Mouse (Mus musculus): ENCODE results near the gene Adamtsl3. TPM values are rescaled to one million over a fixed set of nuclear protein-coding genes. Genes with fewer than 3 reads are reported as not detected.
A peak's percentile ranks its signal among the peaks of the same experiment; 100 is the strongest.

Gene Adamtsl3
- polyA plus RNA-seq, 1 experiment from 2014 or later = 0.36 TPM

DNA sequence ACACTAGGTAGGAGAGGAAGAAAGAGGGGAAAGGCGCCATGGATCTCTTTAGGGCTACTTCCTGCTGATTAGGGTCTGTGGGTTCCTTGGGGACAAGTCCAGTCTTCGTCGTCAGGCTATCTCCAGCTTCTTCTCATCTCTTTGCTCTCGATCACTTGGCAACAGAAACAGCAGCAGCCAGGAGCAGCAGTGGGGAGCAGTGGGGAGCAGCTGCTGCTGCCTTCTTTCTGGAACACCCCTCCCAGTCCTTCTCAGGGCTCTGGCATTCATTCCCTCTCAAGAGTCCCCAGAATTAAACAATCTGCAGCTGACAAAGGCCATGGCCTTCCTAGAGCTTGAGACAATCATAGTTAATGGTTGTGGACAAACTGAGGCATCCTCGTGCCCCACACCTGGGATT, 7.6 kb upstream of the Adamtsl3 start:
- no peak overlapping the region for H3K4me2 ChIP-seq (ENCODE audit: low read depth, low read length, severe bottlenecking)
- DNase-seq (ENCODE audit: low spot score) = no peak
- no peaks in the 10 kb centered on the region for H3K4me1 ChIP-seq (replicated peaks; ENCODE audit: control insufficient read depth, insufficient read depth, low read length)
- H3K36me3 ChIP-seq (ENCODE audit: control insufficient read depth, insufficient read depth, low read length) = no peaks in the 10 kb centered on the region
- H3K27ac ChIP-seq (ENCODE audit: low read depth, low read length) = no peak overlapping the region
- H3K9ac ChIP-seq (ENCODE audit: low read length) = no peak overlapping the region
- ATAC-seq (replicated peaks; ENCODE audit: low FRiP score) = no peak
- 80% methylated on average over 5 of the region's 5 CpGs for WGBS
- no peak overlapping the region for H3K4me3 ChIP-seq (ENCODE audit: low read depth, low read length)
- no peaks in the 10 kb centered on the region for H3K27me3 ChIP-seq (ENCODE audit: control insufficient read depth, insufficient read depth, low read length)
- H3K9me3 ChIP-seq (ENCODE audit: control insufficient read depth, low read length) = no peaks in the 10 kb centered on the region

DNA sequence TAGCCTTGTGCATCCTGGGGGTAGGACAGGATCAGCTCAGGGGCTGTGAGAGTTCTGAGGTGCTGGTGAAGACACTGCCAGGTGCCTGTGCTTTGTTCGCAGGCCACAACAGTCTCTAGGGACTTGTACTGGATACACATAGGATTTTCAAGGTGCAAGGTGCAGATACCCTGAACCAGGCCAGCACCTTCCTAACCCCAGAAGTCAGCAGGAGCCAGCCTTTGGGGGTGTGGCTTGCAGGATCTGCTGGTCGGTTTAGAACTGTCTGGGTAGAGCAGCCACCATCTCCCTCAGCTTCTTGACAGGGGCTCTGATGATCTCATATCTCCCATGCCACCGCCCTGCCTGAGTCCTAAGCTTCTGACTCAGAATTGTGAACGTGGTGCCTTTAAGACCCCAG, 5.7 kb upstream of the Adamtsl3 start:
- peaks cover 9% of the 10 kb centered on the region for H3K27me3 ChIP-seq (ENCODE audit: control insufficient read depth, insufficient read depth, low read length)
- no peak overlapping the region for H3K9ac ChIP-seq (ENCODE audit: low read length)
- ATAC-seq (replicated peaks; ENCODE audit: low FRiP score) (no peak), DNase-seq (ENCODE audit: low spot score) (no peak)
- no peaks in the 10 kb centered on the region for H3K36me3 ChIP-seq (ENCODE audit: control insufficient read depth, insufficient read depth, low read length)
- H3K4me1 ChIP-seq (replicated peaks; ENCODE audit: control insufficient read depth, insufficient read depth, low read length) = no peaks in the 10 kb centered on the region
- H3K4me3 ChIP-seq (ENCODE audit: low read depth, low read length) = no peak overlapping the region
- no peak overlapping the region for H3K4me2 ChIP-seq (ENCODE audit: low read depth, low read length, severe bottlenecking)
- H3K9me3 ChIP-seq (ENCODE audit: control insufficient read depth, low read length) = no peaks in the 10 kb centered on the region
- H3K27ac ChIP-seq (ENCODE audit: low read depth, low read length) = no peak overlapping the region
- 64% methylated on average over 4 of the region's 4 CpGs for WGBS

DNA sequence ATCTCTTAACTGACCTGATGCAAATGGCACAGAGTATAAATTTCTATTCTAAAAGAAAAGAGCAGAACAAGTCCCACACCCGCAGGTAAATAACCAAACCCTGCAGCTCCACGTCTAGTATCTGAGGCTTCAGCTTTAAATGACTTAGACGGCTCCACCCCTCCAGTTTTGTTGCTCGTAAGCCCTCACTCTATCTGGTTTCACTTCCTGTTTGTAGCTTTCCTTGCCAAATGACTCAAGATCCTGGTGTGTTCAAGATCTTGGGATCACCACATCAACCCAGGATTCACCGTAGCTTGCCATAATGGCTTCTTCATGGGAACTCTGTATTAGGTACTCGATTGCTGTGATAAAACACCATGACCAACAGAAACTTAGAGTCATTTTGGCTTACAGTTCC, 4.6 kb upstream of the Adamtsl3 start:
- Histone ChIP-seq H3K36me3 (ENCODE audit: control insufficient read depth, insufficient read depth, low read length) (no peaks in the 10 kb centered on the region), H3K4me3 (ENCODE audit: low read depth, low read length) (no peak overlapping the region), H3K4me2 (ENCODE audit: low read depth, low read length, severe bottlenecking) (no peak overlapping the region), H3K4me1 (replicated peaks; ENCODE audit: control insufficient read depth, insufficient read depth, low read length) (no peaks in the 10 kb centered on the region), H3K9ac (ENCODE audit: low read length) (no peak overlapping the region), H3K27me3 (ENCODE audit: control insufficient read depth, insufficient read depth, low read length) (peaks cover 20% of the 10 kb centered on the region), H3K27ac (ENCODE audit: low read depth, low read length) (no peak overlapping the region), H3K9me3 (ENCODE audit: control insufficient read depth, low read length) (no peaks in the 10 kb centered on the region)
- DNase-seq (ENCODE audit: low spot score) (no peak), ATAC-seq (replicated peaks; ENCODE audit: low FRiP score) (no peak)
- 81% methylated on average over 6 of the region's 6 CpGs for WGBS

DNA sequence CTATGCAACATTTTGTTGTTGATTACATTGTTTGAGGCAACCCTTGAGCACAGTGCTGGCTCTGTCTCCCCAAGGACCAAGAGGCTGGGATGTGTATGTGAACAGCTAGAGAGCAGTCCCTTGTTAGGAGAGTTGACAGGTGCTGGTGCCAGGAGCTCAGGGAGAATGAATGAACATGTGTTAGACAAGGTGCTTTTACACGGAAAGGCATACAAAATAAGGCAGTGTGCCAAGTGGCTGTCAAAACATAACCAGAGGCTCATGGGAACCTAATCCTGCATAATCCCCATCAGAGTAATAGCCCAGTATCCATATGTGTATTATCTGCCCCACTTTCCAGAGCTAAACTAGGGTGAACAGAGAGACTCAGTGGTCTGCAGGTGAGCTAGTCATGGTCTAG, 1.5 kb upstream of the Adamtsl3 start:
- WGBS = 59% methylated on average over 1 of the region's 1 CpGs
- Histone ChIP-seq H3K27ac (ENCODE audit: low read depth, low read length) (no peak overlapping the region), H3K36me3 (ENCODE audit: control insufficient read depth, insufficient read depth, low read length) (no peaks in the 10 kb centered on the region), H3K9ac (ENCODE audit: low read length) (no peak overlapping the region), H3K4me1 (replicated peaks; ENCODE audit: control insufficient read depth, insufficient read depth, low read length) (no peaks in the 10 kb centered on the region), H3K4me3 (ENCODE audit: low read depth, low read length) (no peak overlapping the region), H3K9me3 (ENCODE audit: control insufficient read depth, low read length) (no peaks in the 10 kb centered on the region), H3K4me2 (ENCODE audit: low read depth, low read length, severe bottlenecking) (no peak overlapping the region), H3K27me3 (ENCODE audit: control insufficient read depth, insufficient read depth, low read length) (peaks cover 38% of the 10 kb centered on the region)
- DNase-seq (ENCODE audit: low spot score) (no peak), ATAC-seq (replicated peaks; ENCODE audit: low FRiP score) (no peak)

DNA sequence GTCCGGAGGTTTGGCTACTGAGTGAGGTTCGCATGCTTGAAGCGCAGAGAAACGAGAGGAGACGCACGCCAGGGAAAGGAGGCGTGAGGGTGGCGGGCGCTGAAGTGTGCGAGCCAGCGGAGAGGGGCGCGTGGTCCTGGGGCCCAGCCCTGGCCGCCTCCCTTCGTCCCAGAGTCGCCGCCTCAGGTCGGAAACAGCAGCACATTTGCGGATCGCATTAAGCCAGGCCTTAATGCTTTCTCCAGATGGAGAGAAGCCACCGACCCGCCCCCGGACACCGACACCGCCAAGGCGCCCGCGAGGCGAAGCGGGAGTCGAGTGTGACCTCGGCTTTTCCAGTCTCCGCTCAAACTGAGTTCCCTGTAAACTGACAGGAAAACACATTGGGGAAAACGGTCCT, 638 bp downstream of the Adamtsl3 start:
- WGBS = under 1% methylated on average over 33 of the region's 34 CpGs
- H3K4me3 ChIP-seq (ENCODE audit: low read depth, low read length) = peak overlapping the region; percentile 39
- no peaks in the 10 kb centered on the region for H3K36me3 ChIP-seq (ENCODE audit: control insufficient read depth, insufficient read depth, low read length)
- ATAC-seq (replicated peaks; ENCODE audit: low FRiP score) (no peak), DNase-seq (ENCODE audit: low spot score) (peak; percentile 57)
- peak overlapping the region; percentile 58 for H3K4me2 ChIP-seq (ENCODE audit: low read depth, low read length, severe bottlenecking)
- H3K27ac ChIP-seq (ENCODE audit: low read depth, low read length) = no peak overlapping the region
- H3K9me3 ChIP-seq (ENCODE audit: control insufficient read depth, low read length) = no peaks in the 10 kb centered on the region
- H3K9ac ChIP-seq (ENCODE audit: low read length) = no peak overlapping the region
- no peaks in the 10 kb centered on the region for H3K4me1 ChIP-seq (replicated peaks; ENCODE audit: control insufficient read depth, insufficient read depth, low read length)
- peaks cover 38% of the 10 kb centered on the region for H3K27me3 ChIP-seq (ENCODE audit: control insufficient read depth, insufficient read depth, low read length)

DNA sequence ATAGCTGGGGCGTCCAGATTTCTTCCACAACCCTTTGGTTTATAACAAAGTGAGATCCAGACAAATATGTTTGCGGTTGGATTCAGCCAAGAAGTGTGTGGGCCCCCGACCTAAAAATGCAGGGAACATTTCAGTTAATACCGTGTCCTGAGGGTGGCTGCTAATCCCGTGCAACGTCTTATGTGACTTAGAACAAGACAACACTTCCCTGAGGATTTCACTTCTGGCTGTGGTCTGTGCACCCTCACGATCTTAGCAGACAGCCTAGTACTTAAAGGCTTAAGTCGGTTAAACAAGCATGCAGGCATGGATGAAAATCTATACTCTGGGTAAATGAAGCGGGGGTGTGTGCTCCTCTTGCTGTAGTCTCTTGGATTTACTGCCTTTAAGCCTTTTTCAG, 2.6 kb downstream of the Adamtsl3 start:
- DNase-seq (ENCODE audit: low spot score) = no peak

DNA sequence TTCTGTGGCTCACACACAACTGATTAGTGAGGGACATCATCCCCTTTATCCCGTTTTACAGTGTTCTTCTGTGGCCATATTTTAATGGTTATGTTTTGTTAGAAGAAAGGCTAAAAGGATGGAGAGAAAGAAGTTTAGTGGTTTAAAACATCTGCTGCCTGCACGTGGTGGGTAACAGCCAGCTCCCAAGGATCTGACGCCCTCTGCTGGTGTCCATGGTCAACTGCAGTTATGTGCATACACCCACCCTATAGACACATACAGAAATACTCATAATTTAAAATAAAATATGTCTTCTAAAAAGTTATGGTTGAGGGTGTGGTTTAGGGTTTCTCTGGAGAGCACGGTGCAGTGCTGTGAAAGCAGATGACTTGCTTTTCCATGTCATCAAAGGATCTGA, 3.0 kb downstream of the Adamtsl3 start:
- DNase-seq (ENCODE audit: low spot score) (no peak), ATAC-seq (replicated peaks; ENCODE audit: low FRiP score) (no peak)
- Histone ChIP-seq H3K27ac (ENCODE audit: low read depth, low read length) (no peak overlapping the region), H3K9me3 (ENCODE audit: control insufficient read depth, low read length) (no peaks in the 10 kb centered on the region), H3K36me3 (ENCODE audit: control insufficient read depth, insufficient read depth, low read length) (no peaks in the 10 kb centered on the region), H3K4me3 (ENCODE audit: low read depth, low read length) (no peak overlapping the region), H3K4me2 (ENCODE audit: low read depth, low read length, severe bottlenecking) (no peak overlapping the region), H3K27me3 (ENCODE audit: control insufficient read depth, insufficient read depth, low read length) (peaks cover 38% of the 10 kb centered on the region), H3K9ac (ENCODE audit: low read length) (no peak overlapping the region), H3K4me1 (replicated peaks; ENCODE audit: control insufficient read depth, insufficient read depth, low read length) (no peaks in the 10 kb centered on the region)
- 75% methylated on average over 4 of the region's 4 CpGs for WGBS

More for the DNA sequence above, 2.6 kb downstream of the Adamtsl3 start:
- H3K9ac ChIP-seq (ENCODE audit: low read length) = no peak overlapping the region
- peaks cover 38% of the 10 kb centered on the region for H3K27me3 ChIP-seq (ENCODE audit: control insufficient read depth, insufficient read depth, low read length)
- no peak overlapping the region for H3K4me2 ChIP-seq (ENCODE audit: low read depth, low read length, severe bottlenecking)
- WGBS = 85% methylated on average over 9 of the region's 9 CpGs
- H3K4me3 ChIP-seq (ENCODE audit: low read depth, low read length) = no peak overlapping the region
- no peaks in the 10 kb centered on the region for H3K36me3 ChIP-seq (ENCODE audit: control insufficient read depth, insufficient read depth, low read length)
- H3K4me1 ChIP-seq (replicated peaks; ENCODE audit: control insufficient read depth, insufficient read depth, low read length) = no peaks in the 10 kb centered on the region
- no peak overlapping the region for H3K27ac ChIP-seq (ENCODE audit: low read depth, low read length)
- H3K9me3 ChIP-seq (ENCODE audit: control insufficient read depth, low read length) = no peaks in the 10 kb centered on the region
- ATAC-seq (replicated peaks; ENCODE audit: low FRiP score) = no peak

DNA sequence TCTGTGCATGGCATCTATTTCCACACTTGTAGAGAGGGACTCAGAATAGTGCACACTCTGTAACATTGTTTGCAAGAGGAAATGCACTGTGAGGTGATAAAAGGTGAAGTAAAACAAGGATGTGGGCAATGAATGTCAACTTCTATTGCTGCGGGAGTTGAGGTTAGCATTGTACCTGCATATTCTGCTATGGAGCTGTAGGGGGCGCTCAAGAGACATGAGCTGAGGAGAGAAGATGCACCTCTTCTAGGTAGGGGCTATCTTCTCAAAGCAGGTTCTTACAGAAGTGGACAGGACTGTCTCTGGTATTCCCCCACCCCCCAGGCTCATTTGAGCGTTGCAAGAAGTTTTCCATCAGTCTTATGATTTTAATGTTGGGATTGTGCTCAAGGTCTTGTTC, 3.7 kb downstream of the Adamtsl3 start:
- H3K4me3 ChIP-seq (ENCODE audit: low read depth, low read length) = no peak overlapping the region
- no peaks in the 10 kb centered on the region for H3K36me3 ChIP-seq (ENCODE audit: control insufficient read depth, insufficient read depth, low read length)
- H3K9ac ChIP-seq (ENCODE audit: low read length) = no peak overlapping the region
- no peak overlapping the region for H3K4me2 ChIP-seq (ENCODE audit: low read depth, low read length, severe bottlenecking)
- 52% methylated on average over 3 of the region's 3 CpGs for WGBS
- ATAC-seq (replicated peaks; ENCODE audit: low FRiP score) (no peak), DNase-seq (ENCODE audit: low spot score) (no peak)
- peaks cover 34% of the 10 kb centered on the region for H3K27me3 ChIP-seq (ENCODE audit: control insufficient read depth, insufficient read depth, low read length)
- no peaks in the 10 kb centered on the region for H3K4me1 ChIP-seq (replicated peaks; ENCODE audit: control insufficient read depth, insufficient read depth, low read length)
- no peaks in the 10 kb centered on the region for H3K9me3 ChIP-seq (ENCODE audit: control insufficient read depth, low read length)
- no peak overlapping the region for H3K27ac ChIP-seq (ENCODE audit: low read depth, low read length)

DNA sequence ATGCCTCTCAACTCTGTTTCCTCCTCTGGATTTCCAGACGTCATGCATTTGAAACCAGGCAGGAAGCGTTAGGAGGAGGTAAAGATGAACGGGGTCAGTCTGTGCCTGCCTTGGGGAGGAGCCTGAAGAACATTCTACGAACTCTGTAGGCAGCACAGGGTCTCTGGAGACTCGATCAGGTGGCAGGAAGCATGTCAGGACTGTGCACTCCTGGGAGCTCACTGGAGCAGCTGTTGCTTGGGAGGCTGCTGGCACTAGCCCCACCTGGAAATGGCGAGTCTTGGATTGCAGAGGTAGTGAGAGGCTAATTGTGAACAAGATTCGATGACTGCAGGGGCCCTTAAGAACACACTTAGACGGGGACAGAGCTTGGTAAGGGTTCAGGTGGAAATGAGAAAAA, 6.0 kb downstream of the Adamtsl3 start:
- no peak for ATAC-seq (replicated peaks; ENCODE audit: low FRiP score)

More for the DNA sequence above, 6.0 kb downstream of the Adamtsl3 start:
- peaks cover 12% of the 10 kb centered on the region for H3K27me3 ChIP-seq (ENCODE audit: control insufficient read depth, insufficient read depth, low read length)
- WGBS = 46% methylated on average over 8 of the region's 8 CpGs
- no peak overlapping the region for H3K9ac ChIP-seq (ENCODE audit: low read length)
- H3K27ac ChIP-seq (ENCODE audit: low read depth, low read length) = no peak overlapping the region
- no peak for DNase-seq (ENCODE audit: low spot score)
- H3K9me3 ChIP-seq (ENCODE audit: control insufficient read depth, low read length) = no peaks in the 10 kb centered on the region
- H3K4me2 ChIP-seq (ENCODE audit: low read depth, low read length, severe bottlenecking) = no peak overlapping the region
- H3K4me1 ChIP-seq (replicated peaks; ENCODE audit: control insufficient read depth, insufficient read depth, low read length) = no peaks in the 10 kb centered on the region
- H3K36me3 ChIP-seq (ENCODE audit: control insufficient read depth, insufficient read depth, low read length) = no peaks in the 10 kb centered on the region
- H3K4me3 ChIP-seq (ENCODE audit: low read depth, low read length) = no peak overlapping the region
